Mouse (Mus musculus) A20 (cell line): ENCODE data around the gene Paox.
"Not testable (repeated sequence)": the region's sequence is repeated elsewhere in the genome, so short reads cannot be mapped to it uniquely, and the experiment has no call there.

Experiments
- DNase-seq: peaks from one replicate; pipeline ENCODE4 v3.0.0-alpha.2; 2011; ENCODE audit warnings: low read depth, low spot score

Gene Paox

GRCm38 (mm10) chr7:140120484-140120883, 4.9 kb downstream of the Paox start:
- peak; percentile 20 for DNase-seq

GRCm38 (mm10) chr7:140121338-140121910, 5.8 kb downstream of the Paox start:
- no peak for DNase-seq

GRCm38 (mm10) chr7:140122765-140123164, 7.2 kb downstream of the Paox start:
- no peak for DNase-seq

GRCm38 (mm10) chr7:140124382-140124781, 8.8 kb downstream of the Paox start:
- DNase-seq, result no peak

GRCm38 (mm10) chr7:140125278-140126021, 9.9 kb downstream of the Paox start:
- DNase-seq, result peak; percentile 93

GRCm38 (mm10) chr7:140126022-140126350, 10.4 kb downstream of the Paox start:
- DNase-seq, result no peak

- DNase-seq, result no peak
These were observed 11.3 kb downstream of the Paox start for GRCm38 (mm10) chr7:140126934-140127333.

GRCm38 (mm10) chr7:140127911-140128310, 12.3 kb downstream of the Paox start:
- no peak for DNase-seq

GRCm38 (mm10) chr7:140132184-140132583, 16.6 kb downstream of the Paox start:
- not testable (repeated sequence) for DNase-seq

GRCm38 (mm10) chr7:140134033-140134432, 18.4 kb downstream of the Paox start:
- DNase-seq, result not testable (repeated sequence)

- DNase-seq, result no peak
These were observed 19.6 kb downstream of the Paox start for GRCm38 (mm10) chr7:140135106-140135770.

GRCm38 (mm10) chr7:140137135-140138020, 21.8 kb downstream of the Paox start, which contains the start of gene Mtg1:
Mtg1 (plus strand) TSS chr7:140137564.
- DNase-seq, result peak; percentile 98

- DNase-seq, result no peak
These were observed 22.4 kb downstream of the Paox start for GRCm38 (mm10) chr7:140138021-140138310.

GRCm38 (mm10) chr7:140141350-140141749, 25.8 kb downstream of the Paox start:
- DNase-seq, result peak; percentile 76

GRCm38 (mm10) chr7:140144550-140144949, 29.0 kb downstream of the Paox start:
- no peak for DNase-seq

- DNase-seq, result no peak
These were observed 37.8 kb downstream of the Paox start for GRCm38 (mm10) chr7:140153383-140153782.

- DNase-seq, result no peak
These were observed 38.2 kb downstream of the Paox start for GRCm38 (mm10) chr7:140153829-140154217.

- no peak for DNase-seq
These were observed 38.8 kb downstream of the Paox start, which contains the start of gene Sprn for GRCm38 (mm10) chr7:140154218-140154927. Sprn (minus strand) TSS chr7:140154877.

- DNase-seq, result no peak
These were observed 44.8 kb downstream of the Paox start for GRCm38 (mm10) chr7:140160363-140160762.

- no peak for DNase-seq
These were observed 49.1 kb downstream of the Paox start, which contains the start of gene Olfr522 for GRCm38 (mm10) chr7:140164664-140165063. Olfr522 (minus strand) TSS chr7:140164764.

GRCm38 (mm10) chr7:140167950-140168349, 52.4 kb downstream of the Paox start:
- DNase-seq, result no peak
